Mouse (Mus musculus): ENCODE measurements around the gene Prkg1.

The Prkg1 gene

GRCm38 (mm10) chr19:30890377-30890776, 874.5 kb downstream of the Prkg1 start:
- no peak for DNase-seq (ENCODE audit: low spot score in 2 of 2)

- no peak for DNase-seq (ENCODE audit: low spot score in 2 of 2)
Measured at GRCm38 (mm10) chr19:30889851-30890250, 875.0 kb downstream of the Prkg1 start.

GRCm38 (mm10) chr19:30861441-30861840, 903.4 kb downstream of the Prkg1 start:
- DNase-seq (ENCODE audit: low spot score in 2 of 2): no peak

GRCm38 (mm10) chr19:30851023-30851422, 913.8 kb downstream of the Prkg1 start:
- no peak for DNase-seq (ENCODE audit: low spot score in 2 of 2)

DNA sequence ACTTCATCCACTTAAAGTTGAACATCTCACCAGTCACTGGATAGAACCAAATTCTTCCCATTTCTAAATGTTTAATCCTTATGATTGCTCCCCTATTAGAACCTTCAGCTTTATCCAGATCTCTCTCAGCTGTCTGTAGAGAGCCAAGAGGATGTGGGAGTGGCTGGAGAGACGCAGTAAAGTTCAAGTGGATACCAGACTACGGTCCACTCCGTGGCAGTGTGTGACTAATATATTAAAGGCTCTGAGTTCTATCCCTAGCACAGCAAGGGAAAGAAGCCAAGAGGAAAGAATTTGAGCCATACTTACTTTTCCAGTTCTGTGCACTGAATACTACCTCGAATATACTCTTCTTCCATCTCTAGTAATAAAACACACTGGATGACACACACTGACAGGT, 919.9 kb downstream of the Prkg1 start:
- no peak for DNase-seq (ENCODE audit: low spot score in 2 of 2)

- DNase-seq (ENCODE audit: low spot score in 2 of 2): no peak
Measured at GRCm38 (mm10) chr19:30843637-30844036, 921.2 kb downstream of the Prkg1 start.

- DNase-seq (ENCODE audit: low spot score in 2 of 2): no peak
Measured at GRCm38 (mm10) chr19:30843052-30843564, 921.7 kb downstream of the Prkg1 start.

- no peak for DNase-seq (ENCODE audit: low spot score in 2 of 2)
Measured at GRCm38 (mm10) chr19:30842640-30843039, 922.2 kb downstream of the Prkg1 start.

DNA sequence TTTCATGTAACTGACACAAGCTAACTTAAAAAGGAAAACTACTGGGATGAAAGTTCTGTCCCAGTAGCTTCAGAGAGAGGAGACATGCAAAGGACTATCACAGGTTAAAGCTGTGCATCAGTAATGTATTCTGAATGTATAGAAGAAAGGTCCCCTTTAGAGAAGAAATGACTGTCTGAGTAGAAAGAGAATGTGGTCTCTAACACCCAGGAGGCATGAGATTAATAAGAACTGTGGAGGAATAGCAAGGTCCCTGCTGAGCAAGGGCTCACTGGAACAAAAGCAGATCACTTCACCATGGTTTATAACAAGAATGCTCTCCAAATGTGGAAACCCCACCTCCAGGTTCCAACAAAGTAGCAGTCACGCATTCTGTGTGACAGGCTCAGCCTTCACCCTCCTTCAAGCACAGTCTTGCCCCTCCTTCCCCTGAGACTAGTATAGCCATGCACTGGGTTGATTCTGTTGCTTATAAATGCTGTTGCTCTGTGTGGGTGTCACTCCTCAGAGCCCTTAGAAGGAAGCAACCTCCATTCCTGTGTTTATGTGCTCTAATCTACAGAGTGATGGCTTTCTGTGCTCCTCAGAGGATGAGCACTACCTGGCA, 931.7 kb downstream of the Prkg1 start:
- DNase-seq (ENCODE audit: low spot score in 2 of 2): no peak

- DNase-seq (ENCODE audit: low spot score in 2 of 2): no peak
Measured at GRCm38 (mm10) chr19:30829231-30829775, 935.5 kb downstream of the Prkg1 start.

GRCm38 (mm10) chr19:30827820-30828219, 937.0 kb downstream of the Prkg1 start:
- DNase-seq (ENCODE audit: low spot score in 2 of 2): no peak

DNA sequence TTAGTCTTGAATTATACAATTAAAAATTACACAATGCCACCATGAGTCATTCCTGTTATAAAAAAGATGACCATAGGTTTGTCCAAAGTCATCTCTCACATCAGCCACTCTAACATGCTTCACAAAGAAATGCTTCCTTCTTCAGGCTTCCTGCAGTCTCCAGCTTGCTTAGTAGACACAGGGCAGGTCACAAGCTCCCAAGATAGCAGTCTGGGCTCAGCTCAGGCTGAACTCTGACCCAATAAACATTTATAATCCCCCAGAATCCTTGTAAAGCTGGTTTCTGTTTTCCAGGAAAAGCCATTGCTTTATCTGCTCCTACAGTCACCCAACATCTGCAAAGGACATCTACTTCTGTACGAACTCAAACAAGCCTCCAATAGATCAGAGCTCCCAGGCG, 938.7 kb downstream of the Prkg1 start:
- DNase-seq (ENCODE audit: low spot score in 2 of 2): no peak

DNA sequence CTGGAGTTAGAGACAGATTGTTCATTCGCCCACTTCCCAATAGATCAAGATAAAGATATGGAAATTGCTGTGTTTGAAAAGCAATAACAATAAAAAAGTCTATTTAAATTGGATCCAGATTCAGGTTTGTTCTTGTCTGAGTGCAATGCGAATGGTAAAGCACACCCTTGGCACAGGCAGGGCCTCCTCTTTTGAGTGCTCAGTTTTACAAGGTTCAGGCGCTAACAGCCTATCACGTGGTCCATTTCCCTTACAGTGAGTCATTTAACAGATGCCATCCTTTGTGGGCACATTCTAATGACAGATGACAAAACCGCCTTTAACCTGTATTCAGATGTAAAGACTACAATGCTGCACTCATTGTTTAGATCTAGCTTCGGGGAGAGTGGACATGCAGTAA, 949.2 kb downstream of the Prkg1 start:
- no peak for DNase-seq (ENCODE audit: low spot score in 2 of 2)

GRCm38 (mm10) chr19:30806265-30806664, 958.6 kb downstream of the Prkg1 start:
- no peak for DNase-seq (ENCODE audit: low spot score in 2 of 2)

DNA sequence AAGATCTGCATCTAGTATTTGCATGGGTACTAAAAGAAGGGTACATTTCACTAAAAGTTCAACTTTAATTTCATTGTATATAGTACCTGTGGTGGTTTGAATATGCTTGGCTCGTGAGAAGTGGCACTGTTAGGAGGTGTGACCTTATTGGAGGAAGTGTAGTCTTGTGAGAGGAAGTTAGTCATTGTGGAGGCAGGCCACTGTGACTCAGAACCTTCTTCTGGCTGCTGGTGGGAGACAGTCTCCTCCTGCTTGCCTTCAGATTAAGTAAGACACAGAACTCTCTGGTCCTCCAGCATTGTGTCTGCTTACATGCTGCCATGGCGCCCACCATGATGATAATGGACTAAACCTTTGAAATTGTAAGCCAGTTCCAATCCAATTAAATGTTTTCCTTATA, 984.0 kb downstream of the Prkg1 start:
- no peak for DNase-seq (ENCODE audit: low spot score in 2 of 2)

DNA sequence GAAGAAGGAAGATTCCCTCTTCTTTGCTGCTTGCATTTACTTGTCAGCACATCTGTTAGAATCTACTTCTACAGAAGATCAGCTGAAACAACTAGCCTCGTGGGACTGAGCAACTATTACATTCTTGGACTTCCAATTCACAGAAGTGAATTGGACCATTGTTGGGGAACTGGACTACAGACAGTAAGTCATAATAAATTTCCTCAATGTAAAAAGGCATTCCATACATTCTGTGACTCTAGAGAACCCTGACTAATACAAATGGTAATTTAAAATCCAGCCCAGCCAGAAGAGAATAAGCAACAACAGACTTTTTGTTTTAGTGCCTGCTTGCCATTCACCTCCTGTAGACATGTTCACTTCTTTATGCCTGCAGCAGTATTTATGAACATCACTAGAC, 996.5 kb downstream of the Prkg1 start:
- DNase-seq (ENCODE audit: low spot score in 2 of 2): no peak

GRCm38 (mm10) chr19:30744426-30744825, 1020.4 kb downstream of the Prkg1 start:
- DNase-seq (ENCODE audit: low spot score in 2 of 2): no peak

- DNase-seq (ENCODE audit: low spot score in 2 of 2): no peak
Measured at GRCm38 (mm10) chr19:30699130-30699529, 1065.7 kb downstream of the Prkg1 start.

DNA sequence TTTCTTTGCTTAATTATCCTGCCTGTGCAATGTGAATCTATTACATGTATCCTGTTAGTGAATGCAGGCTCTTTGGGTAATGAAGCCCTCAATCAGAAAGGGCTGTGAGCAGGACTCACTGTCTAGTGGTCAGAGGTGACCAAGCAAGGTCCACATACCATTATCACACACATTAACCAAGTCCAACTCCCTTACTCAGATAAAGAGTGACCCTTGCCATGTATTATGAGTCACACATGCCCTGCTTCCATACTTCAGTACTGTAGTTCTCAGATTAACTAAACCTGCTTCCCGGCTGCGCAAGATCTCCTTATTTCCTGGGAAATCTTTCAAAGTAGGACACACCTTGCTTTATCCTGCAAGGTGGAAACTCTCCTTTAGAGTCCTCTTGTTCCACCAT, 1073.6 kb downstream of the Prkg1 start:
- DNase-seq (ENCODE audit: low spot score in 2 of 2): no peak

DNA sequence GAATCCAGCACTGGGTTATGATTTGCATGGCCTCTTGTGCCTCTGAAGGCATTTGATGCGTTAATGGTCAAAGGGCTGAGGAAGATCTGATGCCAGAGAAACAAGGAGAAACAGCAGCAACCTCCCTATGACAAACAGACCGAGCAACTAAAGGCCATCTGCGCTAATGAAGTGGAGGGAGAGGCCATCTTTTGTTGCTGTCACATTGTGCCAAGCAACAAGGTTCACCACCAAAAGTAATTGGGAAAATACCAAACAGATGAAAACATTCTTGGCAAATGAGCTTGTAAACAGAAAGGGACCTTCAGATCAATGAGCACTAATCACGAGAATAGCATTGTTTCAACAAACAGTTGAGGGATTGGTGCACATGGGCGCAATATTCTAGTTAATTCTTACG, 1074.1 kb downstream of the Prkg1 start:
- no peak for DNase-seq (ENCODE audit: low spot score in 2 of 2)

- no peak for DNase-seq (ENCODE audit: low spot score in 2 of 2)
Measured at GRCm38 (mm10) chr19:30687942-30688341, 1076.9 kb downstream of the Prkg1 start.

GRCm38 (mm10) chr19:30676308-30676707, 1088.5 kb downstream of the Prkg1 start:
- DNase-seq (ENCODE audit: low spot score in 2 of 2): no peak

GRCm38 (mm10) chr19:30664269-30664668, 1100.6 kb downstream of the Prkg1 start:
- DNase-seq (ENCODE audit: low spot score in 2 of 2): peak; percentile 31 to 37
